Mouse (Mus musculus) limb, embryonic 14.5 days (tissue): ENCODE measurements around the gene Bach2. TPM values are rescaled to one million over a fixed set of nuclear protein-coding genes. Genes with fewer than 3 reads are reported as not detected.

Experiments
- ATAC-seq: fragments of 200-750 bp; cut with Nextera tagmentation; 2 replicates; pipeline ENCODE4 v1.8.0; 2017; ENCODE audit warnings: low read depth, moderate number of reproducible peaks, moderate TSS enrichment; ENCODE audit not compliant: low FRiP score
- DNase-seq: peaks from one replicate; pipeline ENCODE4 v3.0.0-alpha.2; 2015; ENCODE audit warnings: low spot score
- H3K27ac ChIP-seq: fragments of 300-500 bp; sonication (generic); replicated peaks from 2 replicates; pipeline ENCODE4 v1.5.1; 2014; ENCODE audit warnings: low read depth, mild to moderate bottlenecking, low read length, moderate library complexity, mixed read lengths
- H3K27me3 ChIP-seq: fragments of 300-500 bp; sonication (generic); 2 replicates; pipeline ENCODE4 v1.6.1; 2014; ENCODE audit warnings: low read length, mixed read lengths; ENCODE audit not compliant: control insufficient read depth, insufficient read depth
- H3K36me3 ChIP-seq: fragments of 300-500 bp; sonication (generic); 2 replicates; pipeline ENCODE4 v1.6.1; 2014; ENCODE audit warnings: mild to moderate bottlenecking, low read length, moderate library complexity, mixed read lengths; ENCODE audit not compliant: control insufficient read depth, insufficient read depth
- H3K4me1 ChIP-seq: fragments of 300-500 bp; sonication (generic); 2 replicates; pipeline ENCODE4 v1.6.1; 2014; ENCODE audit warnings: antibody characterized with exemption, low read length, mixed read lengths; ENCODE audit not compliant: control insufficient read depth, insufficient read depth
- H3K4me2 ChIP-seq: fragments of 300-500 bp; sonication (generic); replicated peaks from 2 replicates; pipeline ENCODE4 v1.6.1; 2014; ENCODE audit warnings: low read depth, mild to moderate bottlenecking, low read length, moderate library complexity; ENCODE audit not compliant: severe bottlenecking
- H3K4me3 ChIP-seq: fragments of 300-500 bp; sonication (generic); replicated peaks from 2 replicates; pipeline ENCODE4 v1.5.1; 2014; ENCODE audit warnings: low read length
- H3K9ac ChIP-seq: fragments of 300-500 bp; sonication (generic); 2 replicates; pipeline ENCODE4 v1.6.1; 2014; ENCODE audit warnings: mild to moderate bottlenecking, low read depth, low read length, moderate library complexity; ENCODE audit not compliant: severe bottlenecking
- H3K9me3 ChIP-seq: fragments of 300-500 bp; sonication (generic); 2 replicates; pipeline ENCODE4 v1.6.1; 2016; ENCODE audit warnings: low read length; ENCODE audit not compliant: control insufficient read depth
- POLR2A ChIP-seq: fragments of 200-500 bp; IDR thresholded peaks from 2 replicates; pipeline ENCODE4 v1.8.0; 2012; ENCODE audit warnings: inconsistent platforms, mild to moderate bottlenecking, moderate library complexity, borderline replicate concordance; ENCODE audit not compliant: insufficient read depth, insufficient read length; ENCODE audit errors: extremely low read depth
- WGBS: fragments of 180-500 bp; shearing (Covaris S2); extraction: QIAGEN DNeasy Blood & Tissue Kit; methylation state at CpG from one replicate; pipeline ENCODE4 v1.1.7; 2014; 5-methylcytosine and 5-hydroxymethylcytosine counted together
- polyA plus RNA-seq, 2 experiments: library from polyadenylated mRNA; depleted of rRNA in 1 of 2; stranded (reverse) in 1 of 2; unstranded in 1 of 2; fragments of >200 nt; fragmentation: Nextera tagmentation in 1 of 2; extraction: Ambion mirVana in 1 of 2; gene quantifications; 2 replicates each; pipeline versions ENCODE4 v1.2.1 to v1.2.3; 2012 to 2014

The Bach2 gene
- polyA plus RNA-seq, 2 experiments: 6.0 to 9.6 TPM

- no peak overlapping the region for H3K4me3 ChIP-seq
- H3K27ac ChIP-seq: no peak overlapping the region
- no peaks in the 10 kb centered on the region for H3K9me3 ChIP-seq
- H3K4me2 ChIP-seq: no peak overlapping the region
- H3K36me3 ChIP-seq: no peaks in the 10 kb centered on the region
- DNase-seq (no peak), ATAC-seq (no peak)
- peaks cover 35% of the 10 kb centered on the region for H3K4me1 ChIP-seq
- no peak for TF ChIP-seq POLR2A
- H3K27me3 ChIP-seq: no peaks in the 10 kb centered on the region
- H3K9ac ChIP-seq: no peak overlapping the region
- WGBS: 74% methylated on average over 9 of the region's 9 CpGs
Measured at GRCm38 (mm10) chr4:32388564-32388963, 150.0 kb downstream of the Bach2 start.

GRCm38 (mm10) chr4:32389107-32389800, 150.7 kb downstream of the Bach2 start:
- H3K27ac ChIP-seq: no peak overlapping the region
- no peak overlapping the region for H3K9ac ChIP-seq
- peaks cover 37% of the 10 kb centered on the region for H3K4me1 ChIP-seq
- TF ChIP-seq POLR2A: no peak
- no peak overlapping the region for H3K4me2 ChIP-seq
- no peaks in the 10 kb centered on the region for H3K36me3 ChIP-seq
- 63% methylated on average over 14 of the region's 14 CpGs for WGBS
- no peaks in the 10 kb centered on the region for H3K27me3 ChIP-seq
- no peak overlapping the region for H3K4me3 ChIP-seq
- no peaks in the 10 kb centered on the region for H3K9me3 ChIP-seq
- DNase-seq: no peak
- no peak for ATAC-seq

GRCm38 (mm10) chr4:32391260-32391659, 152.7 kb downstream of the Bach2 start:
- Histone ChIP-seq H3K9me3 (no peaks in the 10 kb centered on the region), H3K4me1 (peaks cover 35% of the 10 kb centered on the region), H3K4me2 (no peak overlapping the region), H3K4me3 (no peak overlapping the region), H3K36me3 (no peaks in the 10 kb centered on the region), H3K27me3 (no peaks in the 10 kb centered on the region), H3K27ac (no peak overlapping the region), H3K9ac (no peak overlapping the region)
- no peak for TF ChIP-seq POLR2A
- ATAC-seq (no peak), DNase-seq (no peak)
- 89% methylated on average over 8 of the region's 8 CpGs for WGBS

- Histone ChIP-seq H3K27me3 (no peaks in the 10 kb centered on the region), H3K36me3 (no peaks in the 10 kb centered on the region), H3K27ac (no peak overlapping the region), H3K9ac (no peak overlapping the region), H3K4me1 (peaks cover 16% of the 10 kb centered on the region), H3K4me2 (no peak overlapping the region), H3K4me3 (no peak overlapping the region), H3K9me3 (no peaks in the 10 kb centered on the region)
- 85% methylated on average over 3 of the region's 3 CpGs for WGBS
- no peak for DNase-seq
- no peak for TF ChIP-seq POLR2A
- no peak for ATAC-seq
Measured at GRCm38 (mm10) chr4:32393226-32393625, 154.6 kb downstream of the Bach2 start.

- no peak for DNase-seq
- ATAC-seq: no peak
- no peak overlapping the region for H3K4me2 ChIP-seq
- no peak for TF ChIP-seq POLR2A
- no peaks in the 10 kb centered on the region for H3K27me3 ChIP-seq
- H3K9me3 ChIP-seq: no peaks in the 10 kb centered on the region
- no peak overlapping the region for H3K9ac ChIP-seq
- H3K27ac ChIP-seq: no peak overlapping the region
- 62% methylated on average over 1 of the region's 1 CpGs for WGBS
- no peaks in the 10 kb centered on the region for H3K36me3 ChIP-seq
- H3K4me1 ChIP-seq: peaks cover 8% of the 10 kb centered on the region
- no peak overlapping the region for H3K4me3 ChIP-seq
Measured at GRCm38 (mm10) chr4:32393951-32394350, 155.3 kb downstream of the Bach2 start.
